Mouse (Mus musculus) lung, postnatal 0 days (tissue): ENCODE data around the gene Pawr. TPM values are rescaled to one million over a fixed set of nuclear protein-coding genes. Genes with fewer than 3 reads are reported as not detected.

Experiments
- ATAC-seq: fragments of 200-750 bp; cut with Nextera tagmentation; 2 replicates; pipeline ENCODE4 v1.8.0; 2017; ENCODE audit warnings: moderate library complexity
- DNase-seq: peaks from one replicate; pipeline ENCODE4 v3.0.0-alpha.2; 2016; ENCODE audit warnings: low spot score
- H3K27ac ChIP-seq: fragments of 300-500 bp; sonication (generic); 2 replicates; pipeline ENCODE4 v1.5.1; 2014; ENCODE audit warnings: antibody characterized with exemption, mild to moderate bottlenecking, low read length, mixed read lengths
- H3K27me3 ChIP-seq: fragments of 300-500 bp; sonication (generic); replicated peaks from 2 replicates; pipeline ENCODE4 v1.6.1; 2014; ENCODE audit warnings: low read length, mixed read lengths; ENCODE audit not compliant: insufficient read depth
- H3K36me3 ChIP-seq: fragments of 300-500 bp; sonication (generic); 2 replicates; pipeline ENCODE4 v1.6.1; 2014; ENCODE audit warnings: low read length, mixed read lengths; ENCODE audit not compliant: insufficient read depth
- H3K4me1 ChIP-seq: fragments of 300-500 bp; sonication (generic); 2 replicates; pipeline ENCODE4 v1.6.1; 2014; ENCODE audit warnings: antibody characterized with exemption, low read depth, low read length, mixed read lengths; ENCODE audit not compliant: insufficient read depth
- H3K4me2 ChIP-seq: fragments of 300-500 bp; sonication (generic); replicated peaks from 2 replicates; pipeline ENCODE4 v1.6.1; 2014; ENCODE audit warnings: low read depth, mild to moderate bottlenecking, low read length, moderate library complexity, mixed read lengths
- H3K4me3 ChIP-seq: fragments of 300-500 bp; sonication (generic); 2 replicates; pipeline ENCODE4 v1.5.1; 2014; ENCODE audit warnings: low read depth, low read length
- H3K9ac ChIP-seq: fragments of 300-500 bp; sonication (generic); replicated peaks from 2 replicates; pipeline ENCODE4 v1.6.1; 2014; ENCODE audit warnings: low read depth, mild to moderate bottlenecking
- H3K9me3 ChIP-seq: fragments of 300-500 bp; sonication (generic); 2 replicates; pipeline ENCODE4 v1.6.1; 2016; ENCODE audit warnings: low read length, mixed read lengths
- CTCF ChIP-seq: IDR thresholded peaks from 2 replicates; pipeline ENCODE4 v1.5.1; 2016; ENCODE audit warnings: antibody characterized with exemption, mild to moderate bottlenecking
- EP300 ChIP-seq: IDR thresholded peaks from 2 replicates; pipeline ENCODE4 v1.6.1; 2016; ENCODE audit warnings: antibody characterized with exemption, mild to moderate bottlenecking, control low read depth
- WGBS: fragments of 180-500 bp; shearing (Covaris S2); extraction: QIAGEN DNeasy Blood & Tissue Kit; methylation state at CpG from one replicate; pipeline ENCODE4 v1.1.7; 2014; 5-methylcytosine and 5-hydroxymethylcytosine counted together
- polyA plus RNA-seq: library from polyadenylated mRNA; unstranded; fragments of >200 nt; fragmentation: Nextera tagmentation; extraction: Ambion mirVana; gene quantifications from 2 replicates; pipeline ENCODE4 v1.2.1, GENCODE M21; 2015

Pawr gene
- polyA plus RNA-seq, 1 experiment from 2014 or later = 15.3 TPM

DNA sequence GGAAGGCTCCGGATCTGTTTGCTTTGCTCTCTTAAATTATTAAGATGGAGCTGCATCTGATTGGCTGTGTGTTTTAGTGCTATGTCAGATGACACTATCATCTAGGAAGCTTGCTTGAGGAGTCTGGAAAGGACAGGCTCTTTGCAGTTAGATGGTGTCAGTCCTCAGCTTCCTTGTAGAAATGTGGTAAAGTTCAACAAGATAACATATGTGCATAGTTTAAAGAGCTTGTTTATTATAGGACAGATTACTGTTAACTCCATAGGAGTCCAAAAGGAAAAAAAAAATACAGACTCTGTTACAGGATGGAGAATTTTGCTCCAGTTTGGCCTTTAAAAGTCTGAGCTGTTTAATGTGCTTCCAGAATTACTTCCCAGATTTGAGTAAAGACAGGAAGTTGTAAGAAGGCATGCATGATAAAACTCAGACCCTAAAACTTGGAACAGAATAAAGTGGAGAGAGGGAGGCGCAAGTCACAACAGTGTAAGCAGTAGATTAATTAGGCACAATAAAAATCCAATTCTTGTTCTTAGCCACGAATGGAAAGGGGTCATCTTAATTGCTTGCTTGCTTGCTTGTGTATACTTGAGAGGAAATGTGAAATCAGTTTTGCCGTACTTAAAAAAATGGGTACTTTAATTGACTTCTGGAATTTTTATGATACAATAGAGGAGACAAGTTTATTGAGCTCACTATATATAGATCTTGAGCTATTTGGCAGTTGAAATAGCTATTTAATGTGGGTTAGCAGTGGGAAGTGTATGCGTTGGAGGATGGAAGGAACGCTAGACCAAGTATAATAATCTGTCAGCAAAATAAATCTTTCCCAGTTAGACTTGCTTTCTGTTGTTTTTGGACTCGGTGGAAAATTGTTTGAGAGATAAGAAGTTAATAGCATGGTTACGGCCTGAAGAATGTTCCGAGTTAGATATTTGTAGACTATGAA is 18.5 kb downstream of the Pawr start:
- Histone ChIP-seq H3K4me1 (no peaks in the 10 kb centered on the region), H3K4me3 (no peak overlapping the region)
- ATAC-seq = no peak

DNA sequence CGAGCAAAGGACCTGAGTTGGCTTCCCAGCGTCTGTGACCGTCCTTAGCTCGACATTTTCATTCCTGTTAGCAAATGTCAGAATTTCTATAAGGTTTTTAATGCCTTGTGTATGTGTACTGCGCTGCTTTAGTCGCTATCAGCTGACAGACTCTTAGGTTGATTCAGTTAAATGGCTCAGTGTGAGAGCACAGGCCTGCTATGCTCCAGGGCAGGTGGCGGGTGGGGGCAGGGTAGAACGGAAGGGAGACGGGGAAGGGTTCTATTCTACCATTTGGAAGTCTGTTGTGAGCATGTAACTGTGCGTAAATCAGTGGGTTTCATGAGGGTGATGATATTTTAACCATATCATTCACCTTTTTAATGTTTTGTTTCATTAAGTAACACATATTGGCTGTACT is 21.0 kb downstream of the Pawr start:
- Histone ChIP-seq H3K9me3 (no peaks in the 10 kb centered on the region), H3K4me2 (no peak overlapping the region), H3K4me3 (no peak overlapping the region), H3K9ac (no peak overlapping the region), H3K4me1 (no peaks in the 10 kb centered on the region), H3K36me3 (no peaks in the 10 kb centered on the region), H3K27ac (no peak overlapping the region), H3K27me3 (no peaks in the 10 kb centered on the region)
- 78% methylated on average over 10 of the region's 10 CpGs for WGBS
- DNase-seq (no peak), ATAC-seq (no peak)
- TF ChIP-seq CTCF (no peak), EP300 (no peak)

More for the DNA sequence above, 18.5 kb downstream of the Pawr start:
- no peak for DNase-seq
- Histone ChIP-seq H3K9ac (no peak overlapping the region), H3K9me3 (no peaks in the 10 kb centered on the region), H3K27ac (no peak overlapping the region), H3K36me3 (0 out of 2 replicates have a peak, but pooled peaks cover 4% of the 10 kb centered on the region), H3K4me2 (no peak overlapping the region), H3K27me3 (no peaks in the 10 kb centered on the region)
- WGBS = 52% methylated on average over 9 of the region's 9 CpGs
- TF ChIP-seq CTCF (no peak), EP300 (no peak)

DNA sequence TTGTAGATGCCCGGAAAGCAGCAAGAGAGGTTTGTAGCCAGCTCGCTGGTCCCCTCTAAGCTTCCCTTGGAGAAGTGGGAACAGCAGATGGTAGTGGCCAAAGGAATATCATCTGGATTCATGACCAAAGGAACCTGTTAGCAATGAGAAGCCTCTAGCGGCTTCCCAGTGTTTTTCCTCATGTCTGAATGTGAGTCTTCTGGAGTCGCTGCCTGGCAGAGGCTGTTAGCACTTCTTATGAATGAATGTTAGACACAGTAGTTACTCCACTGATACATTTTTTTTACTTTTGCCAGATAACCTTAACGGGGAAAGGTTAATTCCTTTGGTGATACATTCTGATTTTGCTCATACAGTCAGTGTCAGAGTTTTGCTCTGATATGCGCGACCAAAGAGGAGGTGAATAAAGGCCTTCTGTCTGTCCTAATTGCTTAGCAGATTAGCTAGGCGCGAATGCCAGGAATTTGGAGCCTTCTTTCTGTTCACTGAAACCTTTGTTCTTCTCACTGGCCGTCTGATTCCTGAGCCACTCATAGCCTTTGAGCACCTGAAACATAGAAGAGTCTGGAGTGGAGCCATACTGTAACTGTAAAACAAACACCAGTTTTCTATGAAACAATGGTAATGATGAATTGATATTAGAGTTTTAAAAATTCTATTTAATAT is 22.9 kb downstream of the Pawr start:
- Histone ChIP-seq H3K27ac (no peak overlapping the region), H3K4me1 (no peaks in the 10 kb centered on the region), H3K9me3 (no peaks in the 10 kb centered on the region), H3K9ac (no peak overlapping the region), H3K27me3 (no peaks in the 10 kb centered on the region), H3K4me2 (no peak overlapping the region), H3K4me3 (no peak overlapping the region), H3K36me3 (0 out of 2 replicates have a peak, but pooled peaks cover 4% of the 10 kb centered on the region)
- TF ChIP-seq EP300 = no peak
- TF ChIP-seq CTCF = no peak
- WGBS = 46% methylated on average over 10 of the region's 10 CpGs
- DNase-seq (no peak), ATAC-seq (no peak)

DNA sequence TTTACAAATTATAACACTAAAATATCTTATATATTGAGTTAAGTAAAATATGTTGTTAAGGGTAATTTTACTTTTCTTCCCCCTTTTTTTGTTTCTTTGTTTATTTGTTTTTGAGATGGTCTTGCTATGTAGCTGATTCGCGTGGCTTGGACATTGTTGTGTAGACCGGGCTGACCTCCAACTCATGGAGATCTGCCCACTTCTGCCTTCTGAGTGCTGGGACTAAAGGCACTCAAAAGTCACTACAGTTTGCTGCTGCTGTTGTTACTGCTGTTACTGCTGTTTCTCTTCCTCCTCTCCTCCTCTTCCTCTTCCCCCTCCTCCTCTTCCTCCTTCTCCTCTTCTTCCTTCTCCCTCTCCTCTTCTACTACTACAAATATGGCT is 23.5 kb downstream of the Pawr start:
- H3K4me3 ChIP-seq = no peak overlapping the region
- no peaks in the 10 kb centered on the region for H3K4me1 ChIP-seq
- 51% methylated on average over 3 of the region's 3 CpGs for WGBS
- TF ChIP-seq CTCF (no peak), EP300 (no peak)
- no peak overlapping the region for H3K4me2 ChIP-seq
- H3K36me3 ChIP-seq = 0 out of 2 replicates have a peak, but pooled peaks cover 4% of the 10 kb centered on the region
- ATAC-seq (no peak), DNase-seq (no peak)
- no peak overlapping the region for H3K9ac ChIP-seq
- H3K27ac ChIP-seq = no peak overlapping the region
- no peaks in the 10 kb centered on the region for H3K9me3 ChIP-seq
- no peaks in the 10 kb centered on the region for H3K27me3 ChIP-seq

DNA sequence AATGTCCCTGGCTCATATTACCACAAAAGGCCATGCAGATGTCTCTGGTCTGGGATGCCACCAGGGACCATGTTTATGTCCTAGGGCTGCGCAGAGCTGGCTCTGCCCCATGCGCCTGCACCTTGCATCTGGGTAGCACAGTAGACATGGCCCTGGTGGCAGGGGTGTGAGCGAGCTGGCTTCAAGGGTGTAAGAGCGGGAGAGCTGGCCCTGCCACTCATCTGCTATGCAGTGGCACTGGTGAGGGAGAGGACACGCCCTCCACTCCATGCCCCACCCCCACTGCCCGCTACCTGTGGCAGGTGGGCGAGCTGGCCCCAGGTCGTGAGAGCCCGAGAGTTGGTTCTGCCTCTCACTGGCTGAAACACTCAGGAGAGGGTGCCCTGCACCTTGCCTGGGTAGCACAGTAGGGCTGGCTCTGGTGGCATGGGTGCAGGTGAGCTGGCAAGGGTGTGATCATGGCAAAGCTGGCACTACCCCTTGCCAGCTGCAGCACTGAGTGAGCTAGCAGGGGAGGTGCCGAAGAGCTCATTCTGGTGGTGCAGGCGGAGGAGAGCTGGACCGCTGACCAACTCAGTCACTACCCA is 24.8 kb downstream of the Pawr start:
- Histone ChIP-seq H3K36me3 (0 out of 2 replicates have a peak, but pooled peaks cover 4% of the 10 kb centered on the region), H3K4me2 (no peak overlapping the region), H3K4me1 (no peaks in the 10 kb centered on the region), H3K27ac (no peak overlapping the region), H3K4me3 (no peak overlapping the region), H3K27me3 (no peaks in the 10 kb centered on the region), H3K9ac (no peak overlapping the region), H3K9me3 (no peaks in the 10 kb centered on the region)
- WGBS = 92% methylated on average over 11 of the region's 12 CpGs
- no peak for DNase-seq
- TF ChIP-seq CTCF (no peak), EP300 (no peak)
- ATAC-seq = peak; percentile 43

DNA sequence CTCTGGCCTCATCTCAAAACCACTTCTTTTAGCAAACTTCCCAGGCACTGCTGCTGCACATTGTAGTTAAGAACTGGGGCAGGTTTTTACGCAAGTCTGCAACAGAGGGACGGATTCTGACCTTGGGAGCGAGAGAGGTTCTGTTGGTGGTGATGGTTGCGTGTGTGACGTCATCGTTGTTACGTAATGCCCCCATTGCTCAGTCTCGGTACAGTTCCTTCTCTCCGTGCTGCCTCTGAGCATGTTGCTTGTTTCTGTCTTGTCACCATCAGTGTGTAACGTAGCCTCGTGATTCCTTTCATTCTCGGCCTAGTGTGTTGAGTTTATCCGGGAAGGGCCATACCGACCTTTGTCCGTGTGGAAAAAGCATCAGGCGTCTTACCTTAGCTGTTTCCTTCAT is 28.1 kb downstream of the Pawr start:
- no peak for TF ChIP-seq CTCF
- no peak for TF ChIP-seq EP300
- no peak overlapping the region for H3K27ac ChIP-seq
- H3K27me3 ChIP-seq = no peaks in the 10 kb centered on the region
- DNase-seq (peak; percentile 31), ATAC-seq (no peak)
- 0 out of 2 replicates have a peak, but pooled peaks cover 4% of the 10 kb centered on the region for H3K36me3 ChIP-seq
- no peaks in the 10 kb centered on the region for H3K9me3 ChIP-seq
- no peak overlapping the region for H3K4me3 ChIP-seq
- H3K9ac ChIP-seq = no peak overlapping the region
- H3K4me2 ChIP-seq = no peak overlapping the region
- 69% methylated on average over 16 of the region's 16 CpGs for WGBS
- H3K4me1 ChIP-seq = no peaks in the 10 kb centered on the region
